Mouse (Mus musculus) intestine, embryonic 16.5 days (tissue): ENCODE results near the gene Sfta2. TPM values are rescaled to one million over a fixed set of nuclear protein-coding genes. Genes with fewer than 3 reads are reported as not detected.
A peak's percentile ranks its signal among the peaks of the same experiment; 100 is the strongest.

Experiments
- ATAC-seq: fragments of 200-750 bp; cut with Nextera tagmentation; 2 replicates; pipeline ENCODE4 v1.8.0; 2017; ENCODE audit warnings: moderate TSS enrichment, moderate library complexity
- H3K27ac ChIP-seq: fragments of 300-500 bp; sonication (generic); 2 replicates; pipeline ENCODE4 v1.5.1; 2014; ENCODE audit warnings: mild to moderate bottlenecking, low read length
- H3K27me3 ChIP-seq: fragments of 300-500 bp; sonication (generic); replicated peaks from 2 replicates; pipeline ENCODE4 v1.6.1; 2014; ENCODE audit warnings: low read length, control low read depth, mixed read lengths; ENCODE audit not compliant: control insufficient read depth, insufficient read depth
- H3K36me3 ChIP-seq: fragments of 300-500 bp; sonication (generic); 2 replicates; pipeline ENCODE4 v1.6.1; 2014; ENCODE audit warnings: low read length, control low read depth; ENCODE audit not compliant: control insufficient read depth, insufficient read depth
- H3K4me1 ChIP-seq: fragments of 300-500 bp; sonication (generic); 2 replicates; pipeline ENCODE4 v1.6.1; 2014; ENCODE audit warnings: low read length, control low read depth, mixed read lengths; ENCODE audit not compliant: control insufficient read depth, insufficient read depth
- H3K4me2 ChIP-seq: fragments of 300-500 bp; sonication (generic); 2 replicates; pipeline ENCODE4 v1.6.1; 2014; ENCODE audit warnings: low read depth, low read length, control low read depth
- H3K4me3 ChIP-seq: fragments of 300-500 bp; sonication (generic); 2 replicates; pipeline ENCODE4 v1.5.1; 2014; ENCODE audit warnings: mild to moderate bottlenecking, low read length
- H3K9ac ChIP-seq: fragments of 300-500 bp; sonication (generic); 2 replicates; pipeline ENCODE4 v1.6.1; 2014; ENCODE audit warnings: low read depth, low read length
- H3K9me3 ChIP-seq: fragments of 300-500 bp; sonication (generic); 2 replicates; pipeline ENCODE4 v1.6.1; 2016; ENCODE audit warnings: low read length, control low read depth; ENCODE audit not compliant: control insufficient read depth
- WGBS: fragments of 180-500 bp; shearing (Covaris S2); extraction: QIAGEN DNeasy Blood & Tissue Kit; methylation state at CpG from one replicate; pipeline ENCODE4 v1.1.7; 2014; 5-methylcytosine and 5-hydroxymethylcytosine counted together
- polyA plus RNA-seq: library from polyadenylated mRNA; unstranded; fragments of >200 nt; fragmentation: Nextera tagmentation; extraction: Ambion mirVana; gene quantifications from 2 replicates; pipeline ENCODE4 v1.2.1, GENCODE M21; 2015

Sfta2 gene
- polyA plus RNA-seq, 1 experiment from 2014 or later, result 3.3 TPM

- WGBS, result 84% methylated on average over 7 of the region's 7 CpGs
- Histone ChIP-seq H3K9me3 (no peaks in the 10 kb centered on the region), H3K9ac (no peak within 1 kb of the TSS), H3K4me2 (no peak within 1 kb of the TSS), H3K4me1 (no peaks in the 10 kb centered on the region), H3K4me3 (no peak within 1 kb of the TSS), H3K27me3 (no peaks in the 10 kb centered on the region), H3K36me3 (no peaks in the 10 kb centered on the region), H3K27ac (no peak within 1 kb of the TSS)
- ATAC-seq, result no peak
These were observed 25.2 kb downstream of the Sfta2 start, which contains the start of gene Gm9573 for GRCm38 (mm10) chr17:35626537-35626936. Gene Gm9573, minus strand, starts transcription at chr17:35626637.

- peak; percentile 63 for ATAC-seq
- 3% methylated on average over 1 of the region's 1 CpGs for WGBS
- Histone ChIP-seq H3K9ac (no peak overlapping the region), H3K36me3 (no peaks in the 10 kb centered on the region), H3K4me3 (no peak overlapping the region), H3K4me1 (0 out of 2 replicates have a peak, but pooled peaks cover 3% of the 10 kb centered on the region), H3K27ac (no peak overlapping the region), H3K27me3 (no peaks in the 10 kb centered on the region), H3K9me3 (no peaks in the 10 kb centered on the region), H3K4me2 (no peak overlapping the region)
These were observed 32.6 kb downstream of the Sfta2 start for GRCm38 (mm10) chr17:35633992-35634391.

DNA sequence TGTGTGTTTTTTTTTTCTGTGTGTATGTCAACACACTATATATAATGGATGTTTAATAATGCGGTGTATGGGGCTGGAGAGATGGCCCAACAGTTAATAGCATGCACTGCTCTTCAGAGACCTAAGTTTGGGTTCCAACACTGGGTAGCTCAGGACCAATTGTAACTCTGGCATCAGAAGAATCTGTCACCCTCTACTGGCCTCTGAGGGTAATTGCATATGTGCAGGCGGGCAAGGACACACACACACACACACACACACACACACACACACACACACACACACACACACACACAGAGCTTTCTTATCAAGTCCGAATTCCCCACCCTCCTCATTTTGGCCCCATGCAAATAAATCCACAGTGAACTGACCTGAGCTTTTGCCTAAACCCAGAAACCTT is 33.9 kb downstream of the Sfta2 start:
- Histone ChIP-seq H3K27me3 (no peaks in the 10 kb centered on the region), H3K4me3 (no peak overlapping the region), H3K9ac (no peak overlapping the region), H3K27ac (no peak overlapping the region), H3K36me3 (no peaks in the 10 kb centered on the region), H3K9me3 (no peaks in the 10 kb centered on the region), H3K4me2 (no peak overlapping the region), H3K4me1 (0 out of 2 replicates have a peak, but pooled peaks cover 6% of the 10 kb centered on the region)
- ATAC-seq, result no peak
- 84% methylated on average over 3 of the region's 3 CpGs for WGBS

DNA sequence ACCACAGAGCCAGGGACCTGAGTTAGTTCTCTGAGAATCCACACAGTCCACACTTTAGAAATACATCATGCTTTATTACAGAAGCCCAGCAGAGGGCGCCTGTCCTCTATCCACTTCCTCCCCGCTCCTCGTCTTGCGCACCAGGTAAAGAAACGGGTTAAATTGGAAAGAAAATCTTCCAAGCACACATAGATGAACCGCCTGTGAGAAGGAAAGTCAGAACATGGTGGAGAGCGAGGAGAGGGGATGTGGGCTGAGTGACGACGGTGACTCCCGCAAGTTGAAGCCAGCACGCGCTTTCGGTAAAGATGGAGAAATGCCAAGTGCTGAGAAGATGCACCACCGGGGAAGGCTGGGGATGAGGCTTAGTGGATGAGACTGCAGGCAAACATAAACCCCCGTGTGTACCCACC is 34.4 kb downstream of the Sfta2 start:
- H3K27me3 ChIP-seq, result no peaks in the 10 kb centered on the region
- H3K27ac ChIP-seq, result no peak overlapping the region
- WGBS, result 1% methylated on average over 15 of the region's 15 CpGs
- no peaks in the 10 kb centered on the region for H3K36me3 ChIP-seq
- peak overlapping the region; percentile 44 for H3K9ac ChIP-seq
- peak; percentile 42 for ATAC-seq
- no peaks in the 10 kb centered on the region for H3K9me3 ChIP-seq
- peak overlapping the region; percentile 85 for H3K4me2 ChIP-seq
- H3K4me3 ChIP-seq, result peak overlapping the region; percentile 49
- H3K4me1 ChIP-seq, result 0 out of 2 replicates have a peak, but pooled peaks cover 6% of the 10 kb centered on the region

DNA sequence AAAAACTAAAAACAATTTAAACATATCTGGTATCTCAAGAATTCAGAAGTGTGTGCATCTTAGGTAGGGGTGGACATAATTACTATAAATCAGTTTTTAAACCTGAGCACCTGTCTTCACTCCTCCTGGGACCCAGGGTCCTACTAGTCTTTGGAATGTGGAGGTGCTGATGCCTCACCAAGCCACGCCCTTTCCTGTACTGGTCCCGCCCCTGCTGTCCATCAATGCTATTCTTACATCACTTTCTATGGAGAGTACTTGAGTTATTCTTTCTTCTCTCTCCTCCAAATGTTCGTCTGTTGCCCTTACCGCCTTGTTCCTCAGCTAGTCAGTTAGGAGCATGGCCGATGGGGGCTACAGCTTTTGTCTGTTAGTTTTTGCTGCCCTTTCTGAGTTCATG is 35.0 kb downstream of the Sfta2 start:
- H3K4me2 ChIP-seq, result no peak overlapping the region; the same call in 1 of the 2 replicates
- H3K4me3 ChIP-seq, result no peak overlapping the region
- no peak for ATAC-seq
- no peak overlapping the region for H3K9ac ChIP-seq
- H3K4me1 ChIP-seq, result 0 out of 2 replicates have a peak, but pooled peaks cover 6% of the 10 kb centered on the region
- no peaks in the 10 kb centered on the region for H3K36me3 ChIP-seq
- 43% methylated on average over 5 of the region's 5 CpGs for WGBS
- no peaks in the 10 kb centered on the region for H3K27me3 ChIP-seq
- H3K27ac ChIP-seq, result no peak overlapping the region
- no peaks in the 10 kb centered on the region for H3K9me3 ChIP-seq

DNA sequence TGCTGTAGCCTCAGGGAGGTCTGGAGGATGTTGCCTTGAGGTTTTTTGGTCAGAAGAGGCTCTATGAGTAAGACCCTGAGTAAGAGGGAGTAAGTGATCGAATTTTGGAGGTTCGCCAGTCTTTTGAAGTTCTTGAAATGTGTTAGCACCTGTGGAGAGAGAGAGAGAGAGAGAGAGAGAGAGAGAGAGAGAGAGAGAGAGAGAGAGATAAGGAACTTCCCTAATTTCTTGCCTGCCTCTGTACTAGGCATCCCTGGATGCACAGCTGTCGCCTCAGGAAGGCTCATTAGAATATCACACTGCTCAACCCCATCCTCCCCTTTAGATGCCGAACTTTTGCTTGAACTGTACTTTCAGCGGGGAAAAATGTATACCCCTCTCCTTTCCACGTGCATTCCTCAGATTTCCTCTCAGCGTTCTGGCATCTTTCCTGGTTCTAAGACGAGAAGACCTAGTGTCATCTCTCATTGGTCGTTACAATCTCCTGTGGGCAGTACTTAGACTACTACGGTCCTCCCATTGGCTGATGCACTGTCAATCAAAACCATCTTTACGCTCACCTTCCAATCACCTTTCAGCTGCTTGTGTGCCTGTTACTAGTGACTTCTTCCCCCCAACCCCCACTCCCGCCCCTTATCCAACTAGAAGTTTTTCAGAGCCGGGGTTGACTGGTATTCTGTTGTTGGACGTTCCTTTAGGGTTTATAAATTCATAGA is 37.3 kb downstream of the Sfta2 start:
- peak overlapping the region; percentile 26 for H3K27ac ChIP-seq
- H3K4me1 ChIP-seq, result 0 out of 2 replicates have a peak, but pooled peaks cover 6% of the 10 kb centered on the region
- 0 out of 2 replicates have a peak overlapping the region, but pooled peaks have one; percentile 12 for H3K9ac ChIP-seq
- no peaks in the 10 kb centered on the region for H3K27me3 ChIP-seq
- WGBS, result 28% methylated on average over 14 of the region's 14 CpGs
- peak; percentile 85 for ATAC-seq
- peak overlapping the region; percentile 13; the same call in 1 of the 2 replicates for H3K4me2 ChIP-seq
- no peaks in the 10 kb centered on the region for H3K9me3 ChIP-seq
- H3K4me3 ChIP-seq, result peak overlapping the region; percentile 5; the same call in 1 of the 2 replicates
- no peaks in the 10 kb centered on the region for H3K36me3 ChIP-seq

- Histone ChIP-seq H3K4me2 (peak overlapping the region; percentile 13; the same call in 1 of the 2 replicates), H3K4me3 (no peak overlapping the region), H3K27ac (0 out of 2 replicates have a peak overlapping the region, but pooled peaks have one; percentile 16), H3K9ac (no peak overlapping the region), H3K4me1 (peaks cover 9% of the 10 kb centered on the region; the same call in 1 of the 2 replicates), H3K27me3 (no peaks in the 10 kb centered on the region), H3K36me3 (no peaks in the 10 kb centered on the region), H3K9me3 (no peaks in the 10 kb centered on the region)
- WGBS, result 68% methylated on average over 6 of the region's 6 CpGs
- ATAC-seq, result no peak
These were observed 38.0 kb downstream of the Sfta2 start for GRCm38 (mm10) chr17:35639352-35639751.

DNA sequence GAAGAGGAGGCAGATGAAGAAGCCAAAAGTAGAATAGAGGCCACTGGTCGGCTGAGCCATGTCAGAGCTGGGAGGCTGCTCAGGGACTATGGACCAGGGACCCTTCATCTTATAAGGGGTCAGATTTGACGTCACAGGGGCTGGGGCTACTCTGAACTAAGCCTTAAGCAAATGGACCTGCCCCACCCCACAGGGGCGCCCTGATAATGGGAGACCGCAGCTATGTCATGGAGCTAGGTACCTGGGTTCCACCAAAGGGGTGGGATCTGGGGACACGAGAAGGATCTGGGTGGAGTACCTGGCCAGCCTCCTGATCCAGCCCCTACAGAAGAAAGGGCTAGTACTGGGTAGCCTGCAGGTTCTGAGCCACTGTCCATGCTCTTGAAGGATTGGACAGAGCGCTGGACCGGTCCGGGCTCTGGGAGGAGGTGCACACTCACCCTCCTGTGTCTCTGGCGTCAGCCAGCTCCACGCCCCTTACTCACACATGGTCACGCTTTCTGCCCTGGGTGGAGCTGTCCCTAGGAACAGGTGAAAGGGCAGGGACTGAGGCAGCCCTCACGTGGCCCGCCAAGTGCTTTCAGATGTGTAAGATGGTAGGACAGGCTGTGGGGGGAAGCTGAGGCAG is 42.4 kb downstream of the Sfta2 start, which contains the start of gene Mucl3:
Gene Mucl3 (minus strand): TSS at position 87 of the 628 bp plus-strand sequence.
- no peaks in the 10 kb centered on the region for H3K36me3 ChIP-seq
- H3K4me2 ChIP-seq, result no peak within 1 kb of the TSS
- H3K27me3 ChIP-seq, result no peaks in the 10 kb centered on the region
- WGBS, result 52% methylated on average over 13 of the region's 13 CpGs
- ATAC-seq, result peak; percentile 47; the same call in 1 of the 2 replicates
- H3K9ac ChIP-seq, result no peak within 1 kb of the TSS
- H3K27ac ChIP-seq, result no peak within 1 kb of the TSS
- no peaks in the 10 kb centered on the region for H3K9me3 ChIP-seq
- H3K4me3 ChIP-seq, result no peak within 1 kb of the TSS
- peaks cover 6% of the 10 kb centered on the region; the same call in 1 of the 2 replicates for H3K4me1 ChIP-seq

- Histone ChIP-seq H3K27me3 (no peaks in the 10 kb centered on the region), H3K36me3 (no peaks in the 10 kb centered on the region), H3K9me3 (no peaks in the 10 kb centered on the region), H3K4me2 (peak overlapping the region; percentile 10; the same call in 1 of the 2 replicates), H3K4me3 (no peak overlapping the region), H3K27ac (peak overlapping the region; percentile 50), H3K4me1 (peaks cover 13% of the 10 kb centered on the region; the same call in 1 of the 2 replicates), H3K9ac (peak overlapping the region; percentile 44; the same call in 1 of the 2 replicates)
- ATAC-seq, result peak; percentile 95
- 52% methylated on average over 2 of the region's 2 CpGs for WGBS
These were observed 48.1 kb downstream of the Sfta2 start for GRCm38 (mm10) chr17:35649429-35649828.
